Mouse (Mus musculus) forelimb bud, embryonic 11.5 days (tissue): Measurements from ENCODE around the gene Pip5k1b.

Source experiments
- DNase-seq: peaks from one replicate; pipeline ENCODE4 v3.0.0-alpha.2; 2012; ENCODE audit warnings: low read depth, low spot score

Pip5k1b gene

GRCm38 (mm10) chr19:24417659-24418004 is 138.0 kb downstream of the Pip5k1b start:
- DNase-seq, result no peak

DNA sequence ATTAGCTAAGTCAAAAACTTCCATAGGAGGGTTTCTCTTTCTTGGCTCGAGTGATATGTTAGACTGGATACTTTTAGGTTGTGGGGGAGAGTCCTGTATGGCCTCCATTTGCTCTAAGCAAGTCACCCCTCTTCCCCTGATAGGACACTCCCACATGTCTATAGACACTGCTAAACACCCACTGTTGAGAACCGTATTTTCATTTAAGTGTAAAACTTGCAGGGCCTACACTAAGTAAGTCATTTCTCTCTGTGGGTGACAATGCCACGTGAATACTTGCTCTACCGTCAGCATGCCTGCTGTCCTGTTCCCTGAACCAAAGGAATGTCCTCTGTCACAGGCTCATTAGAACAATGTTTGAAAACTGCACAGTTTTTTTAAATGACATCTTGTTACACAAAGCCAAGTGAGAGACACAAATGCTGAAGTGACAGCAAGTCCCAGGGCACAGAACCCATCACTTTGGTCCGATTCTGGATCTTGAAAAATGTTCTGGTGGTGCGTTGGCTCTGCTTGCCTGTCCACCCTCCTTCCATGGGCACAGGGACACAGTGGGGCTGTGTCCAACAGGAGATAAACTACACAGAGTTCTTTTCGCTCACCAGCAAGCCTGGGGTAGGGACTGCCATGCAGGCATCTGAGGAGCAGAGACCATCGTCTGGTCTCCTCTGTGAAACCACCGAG is 138.6 kb downstream of the Pip5k1b start:
- no peak for DNase-seq

GRCm38 (mm10) chr19:24415778-24416621 is 139.7 kb downstream of the Pip5k1b start:
- no peak for DNase-seq

- no peak for DNase-seq
Observed at GRCm38 (mm10) chr19:24408863-24409564, 146.7 kb downstream of the Pip5k1b start.

GRCm38 (mm10) chr19:24404716-24405115 is 151.0 kb downstream of the Pip5k1b start:
- no peak for DNase-seq

DNA sequence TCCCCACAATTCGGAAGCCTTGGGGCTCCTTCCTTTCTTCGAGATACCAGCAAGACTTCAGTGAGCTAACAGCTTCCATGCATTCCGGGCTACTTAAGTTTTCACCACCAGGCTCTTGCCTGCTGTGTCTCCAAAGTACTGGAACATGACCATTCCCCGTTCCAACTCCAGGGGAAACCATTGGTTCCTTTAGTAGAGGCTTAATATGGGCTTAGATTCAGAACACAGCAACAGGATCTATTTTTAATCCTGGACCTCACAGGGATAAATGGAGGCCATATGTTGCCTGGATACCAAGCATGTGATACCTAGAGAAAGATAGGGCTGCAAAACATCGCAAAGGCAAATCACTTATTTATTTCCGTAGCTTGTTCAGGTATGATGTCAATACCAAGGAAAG is 152.4 kb downstream of the Pip5k1b start:
- no peak for DNase-seq

GRCm38 (mm10) chr19:24393920-24394319 is 161.8 kb downstream of the Pip5k1b start:
- no peak for DNase-seq

DNA sequence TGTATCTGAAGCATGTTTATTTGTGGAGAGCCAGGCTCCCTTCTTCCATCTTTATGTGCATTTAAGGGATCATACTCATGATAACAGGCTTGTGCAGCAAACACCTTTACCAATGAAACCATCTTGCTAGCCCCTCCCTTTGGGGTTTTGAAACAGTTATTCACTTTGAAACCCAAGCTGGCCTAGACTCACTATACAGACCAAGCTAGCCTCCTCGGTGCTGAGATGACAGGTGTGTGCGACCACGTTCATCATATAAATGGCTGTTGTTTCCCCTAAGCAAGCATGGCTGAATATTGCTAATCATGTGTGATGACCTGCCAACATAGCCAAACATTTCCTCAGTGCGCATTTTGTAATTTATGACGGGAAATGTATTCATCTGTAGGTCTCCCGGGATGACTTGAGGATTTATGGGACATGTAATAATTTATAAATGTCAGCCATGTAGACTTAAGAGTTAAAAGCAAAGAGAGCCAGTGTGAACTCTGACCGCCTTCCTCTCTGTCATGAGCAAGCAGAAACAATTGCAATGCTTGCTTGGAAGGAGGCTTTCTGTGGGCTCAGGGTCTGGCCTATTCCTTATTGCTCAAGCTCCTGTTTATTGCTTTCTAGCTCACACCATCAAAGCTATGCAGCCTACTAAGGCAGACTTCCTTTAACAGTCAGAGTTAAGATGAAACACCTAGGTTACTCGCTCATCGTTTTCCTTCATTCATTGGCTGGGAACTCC is 164.0 kb downstream of the Pip5k1b start:
- DNase-seq, result peak; percentile 16

DNA sequence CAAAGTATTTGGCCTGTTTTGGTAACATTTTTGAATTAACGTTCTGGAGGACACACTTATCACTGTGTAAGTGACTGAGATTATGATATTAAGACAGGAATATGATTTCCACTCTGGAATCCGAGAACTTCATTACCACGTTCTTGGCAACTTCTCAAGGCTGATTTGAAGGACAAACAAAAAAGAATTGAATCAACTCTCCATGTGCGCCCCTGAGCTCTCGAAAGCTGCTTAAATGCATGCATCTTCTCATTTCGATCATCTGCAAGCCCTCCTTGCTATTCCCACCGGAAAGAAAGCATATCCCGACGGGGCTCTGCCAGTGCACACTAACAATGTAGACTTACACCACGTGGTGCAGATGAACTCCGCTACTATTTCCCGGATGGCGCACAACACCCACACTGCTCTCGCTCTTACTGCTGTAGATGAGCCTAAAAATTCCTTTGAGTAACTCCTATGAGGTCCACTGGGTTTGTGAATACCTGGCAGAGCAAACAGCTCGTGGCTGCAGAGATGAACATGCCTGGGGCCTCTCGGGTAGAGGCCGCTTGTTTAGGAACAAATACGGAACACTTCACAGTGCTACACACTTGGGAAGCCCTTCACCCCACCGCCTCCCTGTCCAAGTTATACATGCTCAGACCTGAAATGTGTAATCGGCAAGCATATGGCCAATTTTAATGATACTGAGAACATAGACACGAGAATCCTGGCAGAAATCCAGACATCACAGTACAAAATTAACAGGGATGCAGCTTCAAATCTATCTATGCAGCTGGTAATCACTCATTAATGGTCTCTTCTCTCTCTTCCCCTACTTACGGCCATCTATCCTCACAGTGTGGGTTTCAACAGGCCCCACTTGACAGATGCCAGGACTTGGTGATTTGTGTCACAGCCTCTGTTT is 168.5 kb downstream of the Pip5k1b start:
- no peak for DNase-seq

GRCm38 (mm10) chr19:24378470-24378869 is 177.2 kb downstream of the Pip5k1b start:
- DNase-seq, result no peak

DNA sequence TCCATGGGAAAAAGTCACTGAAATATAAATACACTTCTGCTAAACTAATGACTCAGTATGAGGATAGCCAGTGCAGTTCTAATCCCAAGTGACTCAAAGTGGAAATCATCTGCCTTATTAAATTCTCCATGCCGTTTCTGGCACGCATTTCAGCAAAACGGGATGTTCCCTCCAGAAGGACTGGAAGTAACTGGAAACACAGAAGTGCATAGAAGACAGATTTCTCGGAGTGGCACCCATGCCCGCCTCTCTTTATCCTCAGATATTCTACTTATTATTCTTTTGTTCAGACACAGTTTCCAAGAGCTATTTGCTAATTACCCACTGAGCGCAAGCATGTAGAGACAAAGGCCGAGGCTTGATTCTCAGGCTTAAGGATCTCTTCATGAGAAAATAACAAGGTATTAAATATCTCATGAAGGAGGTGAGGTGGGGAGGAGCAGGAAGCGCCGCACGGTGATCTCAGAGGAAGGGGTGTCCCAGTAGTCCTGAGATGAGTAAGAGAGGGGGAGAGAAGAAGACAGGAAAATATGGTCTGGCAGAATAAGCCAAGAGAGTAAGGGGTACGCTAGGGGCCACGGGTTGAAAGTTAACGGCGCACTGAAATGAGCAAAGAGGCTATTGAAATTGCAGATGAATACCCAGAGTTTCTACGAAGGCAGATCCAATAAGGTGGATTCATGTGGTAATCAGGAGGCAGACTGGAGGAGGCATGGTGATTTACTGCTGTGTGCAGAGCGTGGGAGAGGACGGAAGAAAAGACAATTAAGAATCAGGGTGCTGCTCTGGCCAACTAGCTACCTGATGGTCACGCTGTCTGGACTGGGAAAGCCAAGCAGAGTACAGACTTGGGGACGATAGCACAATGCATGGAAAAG is 183.7 kb downstream of the Pip5k1b start:
- DNase-seq, result no peak

DNA sequence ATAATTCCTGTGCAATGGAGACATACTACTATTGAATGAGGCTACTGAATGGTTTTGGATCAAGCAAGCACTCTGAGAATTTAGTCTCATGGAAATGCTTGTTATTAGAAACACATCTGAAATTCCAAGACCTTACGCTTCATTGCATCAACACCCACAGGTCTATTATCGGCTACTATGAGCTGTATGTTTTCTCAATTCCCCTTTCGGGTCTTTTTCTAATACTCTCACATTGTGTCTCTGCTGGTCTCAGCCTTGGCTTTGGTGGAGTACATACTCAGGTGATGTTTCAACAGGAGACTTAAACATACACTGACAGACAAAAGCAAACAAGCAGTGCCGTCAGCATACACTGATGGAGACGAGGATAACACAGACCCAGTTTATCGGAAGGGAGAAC is 187.3 kb downstream of the Pip5k1b start:
- DNase-seq, result no peak

GRCm38 (mm10) chr19:24367722-24368121 is 187.9 kb downstream of the Pip5k1b start:
- no peak for DNase-seq

DNA sequence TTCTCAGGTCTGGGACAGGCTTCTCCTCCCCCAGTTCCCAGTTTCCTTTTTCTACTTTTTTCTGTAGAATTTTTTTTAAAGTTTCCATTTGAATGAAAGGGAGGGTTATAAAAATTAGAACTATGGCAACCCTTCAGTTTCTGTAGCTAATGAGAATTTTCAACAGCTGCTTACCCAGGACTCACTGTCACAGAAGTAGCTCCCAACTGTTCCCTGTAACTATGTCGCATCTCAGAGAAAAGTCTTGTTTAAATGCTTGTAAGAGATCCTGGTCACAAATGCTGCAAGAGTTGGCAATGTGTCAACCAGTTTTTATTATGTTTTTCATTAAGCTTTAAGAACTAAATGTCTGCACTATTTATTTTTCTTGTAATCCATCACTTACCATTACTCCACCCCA is 188.9 kb downstream of the Pip5k1b start:
- no peak for DNase-seq

DNA sequence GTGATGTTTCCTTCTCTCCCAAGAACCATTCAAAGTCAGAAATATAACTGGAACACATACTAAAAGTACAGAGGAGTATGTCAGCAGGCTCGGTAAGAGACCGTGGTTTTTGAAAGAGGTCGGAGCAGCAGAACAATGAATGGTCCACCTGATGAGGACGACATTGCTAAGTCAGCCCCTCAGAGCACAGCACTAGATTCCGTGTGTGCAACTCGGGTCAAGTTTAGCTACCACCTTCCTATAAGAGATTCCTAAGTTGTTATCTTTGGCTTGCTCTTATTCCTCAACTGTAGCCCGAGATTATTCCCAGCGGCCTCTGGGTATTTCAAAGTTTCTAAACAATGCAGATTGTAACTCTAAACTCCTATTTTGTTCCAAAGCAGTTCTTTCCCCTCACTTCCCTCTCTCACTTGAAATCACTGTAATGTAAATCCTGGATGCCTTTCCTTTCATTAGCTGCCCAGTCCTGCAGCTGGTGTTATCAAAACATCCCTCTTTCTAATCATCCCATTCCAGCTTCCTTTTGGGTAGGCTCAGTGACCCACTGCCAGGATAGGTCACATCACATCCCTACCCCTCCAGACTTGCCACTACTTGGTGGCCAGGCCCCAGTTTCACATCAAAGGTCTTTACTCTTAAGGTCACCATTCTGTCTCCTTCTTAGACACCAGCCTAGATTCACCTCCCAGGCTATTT is 192.9 kb downstream of the Pip5k1b start:
- DNase-seq, result no peak

DNA sequence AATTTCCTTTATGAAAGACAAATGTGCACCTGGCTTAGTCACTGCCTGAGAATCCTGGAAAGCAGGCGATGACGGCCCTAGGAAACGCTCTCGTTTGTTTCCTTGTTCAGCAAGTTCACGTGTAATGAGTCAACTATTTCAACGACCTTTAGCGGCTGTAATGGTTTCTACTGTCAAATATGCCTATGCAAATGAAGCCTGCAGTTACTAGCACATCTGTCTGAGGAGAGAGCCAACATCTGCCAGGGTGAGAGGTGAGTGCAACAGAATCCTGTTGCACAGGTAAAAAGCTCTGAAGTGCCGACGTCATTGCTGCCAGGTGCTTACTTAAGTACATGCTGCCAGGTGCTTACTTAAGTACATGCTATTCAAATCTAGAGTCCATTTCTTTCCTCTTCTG is 196.4 kb downstream of the Pip5k1b start:
- DNase-seq, result no peak

- no peak for DNase-seq
Observed at GRCm38 (mm10) chr19:24352298-24352959, 203.2 kb downstream of the Pip5k1b start.

DNA sequence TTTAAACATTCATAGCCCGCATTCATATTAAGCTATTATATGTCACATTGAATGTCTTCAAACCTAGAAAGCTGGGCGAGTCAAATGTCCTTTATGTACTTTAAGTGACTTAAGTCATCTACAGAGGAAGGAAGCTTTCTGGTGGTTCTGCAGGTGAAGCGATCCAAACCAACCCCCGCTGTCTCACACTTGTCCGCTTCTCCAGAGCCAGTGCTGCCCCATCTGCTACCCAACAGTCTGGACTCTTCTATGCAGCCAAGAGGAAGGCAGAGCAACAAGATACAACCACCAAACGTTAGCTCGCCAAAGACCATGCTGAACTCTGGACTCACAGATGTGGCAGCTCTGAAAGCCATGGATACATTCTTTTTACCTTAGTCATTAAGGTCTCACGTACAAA is 211.2 kb downstream of the Pip5k1b start:
- DNase-seq, result no peak

GRCm38 (mm10) chr19:24342786-24343185 is 212.9 kb downstream of the Pip5k1b start:
- no peak for DNase-seq
